Mouse (Mus musculus) cerebellum, adult 18-20 months (tissue): ENCODE data around the gene Mis12.

ENCODE experiments used
- DNase-seq, 2 experiments: peaks; one replicate each; pipeline ENCODE4 v3.0.0; 2021

The Mis12 gene

GRCm38 (mm10) chr11:71018416-71019200, 803 bp upstream of the Mis12 start:
- no peak for DNase-seq

GRCm38 (mm10) chr11:71028280-71028679, 8.9 kb downstream of the Mis12 start:
- no peak for DNase-seq

- DNase-seq, result no peak
Measured at GRCm38 (mm10) chr11:71029403-71030118, 10.2 kb downstream of the Mis12 start.

- DNase-seq, result no peak
Measured at GRCm38 (mm10) chr11:71032070-71032469, 12.7 kb downstream of the Mis12 start.

GRCm38 (mm10) chr11:71032491-71033162, 13.2 kb downstream of the Mis12 start:
- DNase-seq, result no peak

- peak; percentile 14 to 28 for DNase-seq
Measured at GRCm38 (mm10) chr11:71033163-71033761, 13.9 kb downstream of the Mis12 start, which contains the start of gene 6330403K07Rik. Gene 6330403K07Rik, minus strand, starts transcription at chr11:71033513.

GRCm38 (mm10) chr11:71039526-71040298, 20.3 kb downstream of the Mis12 start:
- DNase-seq, result no peak

GRCm38 (mm10) chr11:71052554-71052953, 33.1 kb downstream of the Mis12 start:
- DNase-seq, result no peak

GRCm38 (mm10) chr11:71076342-71076741, 56.9 kb downstream of the Mis12 start:
- no peak for DNase-seq
